Mouse (Mus musculus): Measurements from ENCODE around the gene Plekho2.

Plekho2 gene

DNA sequence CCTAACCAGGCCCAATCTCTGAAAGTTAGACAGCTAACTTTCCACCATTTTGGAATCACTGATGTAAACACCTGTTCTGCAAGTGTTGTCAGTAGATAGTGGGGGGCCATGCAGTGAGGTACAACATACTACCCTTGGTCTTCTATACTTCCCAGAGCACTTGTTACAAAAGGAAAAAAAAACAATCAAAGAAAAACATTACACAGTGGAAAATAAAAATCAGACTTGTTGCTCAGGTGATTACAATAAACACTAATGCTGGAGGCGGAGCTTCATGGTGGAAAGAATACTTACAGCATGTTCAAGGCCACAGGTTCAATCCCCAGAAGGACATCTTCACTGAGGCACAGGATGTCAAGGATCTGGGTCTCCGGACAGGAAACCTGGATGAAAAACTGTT is 27.1 kb downstream of the Plekho2 start:
- no peak for DNase-seq

DNA sequence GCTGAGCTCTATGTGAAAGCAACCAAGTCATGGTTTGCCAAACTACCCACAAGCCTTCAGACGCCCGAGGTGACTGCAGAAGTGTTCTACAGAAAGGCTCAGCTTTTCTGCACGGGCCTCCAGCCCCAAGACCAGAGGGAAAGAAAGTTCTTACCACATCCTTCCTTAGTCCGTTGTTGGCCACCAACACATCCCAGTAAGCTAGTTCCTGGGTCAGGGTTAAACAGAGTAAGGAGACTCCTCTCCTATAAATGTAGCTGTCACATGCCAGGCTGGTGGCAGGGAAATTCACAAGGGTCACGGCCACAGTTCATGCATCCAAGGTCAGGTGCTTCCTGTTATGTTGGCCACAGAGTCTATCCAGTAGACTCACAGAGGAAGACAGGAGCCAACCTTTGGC is 27.7 kb downstream of the Plekho2 start:
- DNase-seq: peak; percentile 37 to 52

DNA sequence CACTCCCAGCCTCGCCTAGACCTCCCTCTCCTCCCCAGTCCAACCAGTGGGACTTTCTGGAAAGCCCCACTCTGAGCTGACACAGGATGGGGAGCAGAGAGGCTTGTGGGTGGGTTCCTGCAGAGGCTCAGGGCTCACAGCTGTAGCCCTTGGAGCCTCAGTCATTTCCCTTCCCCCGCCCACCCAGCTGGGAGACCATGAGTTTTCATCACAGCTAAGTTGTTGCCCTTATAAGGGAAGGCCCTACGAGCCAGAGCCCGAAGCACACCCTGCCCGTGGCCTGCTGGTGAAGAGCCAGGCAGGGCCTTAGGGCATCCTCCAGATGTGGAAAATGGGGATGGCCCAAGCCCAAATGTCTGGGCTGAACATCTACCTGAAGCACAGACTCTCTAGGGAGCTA is 28.8 kb downstream of the Plekho2 start:
- peak; percentile 82 to 89 for DNase-seq

DNA sequence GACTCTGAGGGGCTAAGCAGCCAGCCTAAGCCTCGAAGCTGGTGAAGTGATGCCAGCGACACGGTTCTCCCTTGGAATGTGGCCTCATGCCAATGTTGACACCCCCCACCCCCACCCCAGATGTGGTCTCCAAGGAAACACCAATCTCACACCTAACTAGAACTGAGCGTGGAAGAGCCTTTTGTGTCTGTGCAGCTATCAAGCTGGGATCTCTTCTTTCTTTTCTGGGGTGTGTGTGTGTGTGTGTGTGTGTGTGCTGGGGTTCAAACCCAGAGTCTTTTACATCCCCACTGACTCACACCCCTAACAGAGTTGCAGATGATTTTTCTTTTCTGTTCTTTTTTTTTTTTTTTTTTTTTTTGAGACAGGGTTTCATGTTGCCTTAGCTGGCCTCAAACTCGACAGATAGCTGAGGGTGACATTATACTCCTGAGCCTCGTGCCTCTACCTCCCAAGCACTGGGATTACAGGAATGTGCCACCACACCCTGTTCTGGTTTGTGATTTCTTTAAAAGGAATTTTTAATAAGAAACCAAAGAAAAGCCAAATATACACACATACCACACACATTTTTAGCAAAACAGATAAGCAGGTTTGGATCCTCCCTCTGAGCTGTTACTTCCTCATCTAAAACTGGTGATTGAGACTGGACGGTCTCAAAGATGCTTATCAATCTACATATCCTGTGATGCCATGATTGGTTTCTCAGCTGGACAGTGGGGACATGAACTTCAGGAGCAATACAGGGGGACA is 29.6 kb downstream of the Plekho2 start:
- no peak for DNase-seq

DNA sequence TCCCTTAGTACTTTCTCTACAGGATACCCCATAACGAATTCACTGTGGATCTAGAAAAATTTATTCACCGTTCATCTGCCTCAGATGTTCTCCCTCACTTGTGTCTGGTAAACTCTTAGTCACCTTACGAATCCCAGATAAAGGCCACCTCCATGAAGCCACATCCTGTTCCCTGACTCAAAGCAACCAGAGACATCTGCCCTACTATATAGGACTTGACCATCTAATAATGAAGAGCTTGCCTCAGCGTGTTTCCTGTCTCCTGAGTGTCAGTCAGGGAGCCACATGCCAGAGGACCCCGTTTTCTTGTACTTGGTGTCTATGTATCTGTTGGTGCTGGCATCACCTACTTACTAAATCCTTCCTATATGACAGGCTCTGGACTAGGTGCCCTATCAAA is 30.2 kb downstream of the Plekho2 start:
- no peak for DNase-seq

DNA sequence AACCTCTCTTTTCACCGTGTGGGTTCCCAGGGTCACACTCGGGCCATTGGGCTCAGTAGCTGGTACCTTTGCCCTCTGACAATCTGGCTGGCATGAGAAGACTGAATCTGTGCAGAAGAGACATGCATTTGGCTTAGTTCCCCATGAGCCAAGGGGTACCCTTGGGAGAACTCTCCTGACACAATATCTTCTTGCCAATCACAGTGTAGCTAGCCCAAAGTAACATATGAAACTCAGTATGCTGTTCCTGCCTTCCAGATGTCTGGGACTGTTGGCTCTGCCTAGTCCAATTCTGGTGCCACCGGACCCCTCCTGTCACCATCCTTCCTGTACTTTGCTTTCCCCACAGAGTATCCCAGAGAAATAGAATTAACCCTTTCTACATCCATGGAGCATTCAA is 30.7 kb downstream of the Plekho2 start:
- DNase-seq: no peak

DNA sequence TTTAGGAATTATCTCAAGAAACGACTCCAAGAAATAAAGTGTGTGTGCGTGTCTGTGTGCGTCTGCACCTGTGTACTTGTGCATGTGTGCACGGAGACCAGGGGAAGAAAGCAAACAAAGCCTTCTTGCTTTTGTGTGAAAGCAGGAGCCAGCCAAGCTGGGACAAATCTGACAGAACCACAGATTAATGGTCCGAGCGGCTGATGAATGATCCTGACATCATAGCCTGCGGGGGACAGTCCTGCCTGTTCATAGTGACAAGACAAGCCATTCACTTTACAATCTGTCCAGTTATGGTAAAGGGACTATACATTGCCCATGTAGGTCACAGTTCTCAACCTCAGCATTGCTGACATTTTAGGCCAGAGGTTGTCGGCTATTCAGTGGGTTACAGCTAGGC is 31.5 kb downstream of the Plekho2 start:
- DNase-seq: no peak

DNA sequence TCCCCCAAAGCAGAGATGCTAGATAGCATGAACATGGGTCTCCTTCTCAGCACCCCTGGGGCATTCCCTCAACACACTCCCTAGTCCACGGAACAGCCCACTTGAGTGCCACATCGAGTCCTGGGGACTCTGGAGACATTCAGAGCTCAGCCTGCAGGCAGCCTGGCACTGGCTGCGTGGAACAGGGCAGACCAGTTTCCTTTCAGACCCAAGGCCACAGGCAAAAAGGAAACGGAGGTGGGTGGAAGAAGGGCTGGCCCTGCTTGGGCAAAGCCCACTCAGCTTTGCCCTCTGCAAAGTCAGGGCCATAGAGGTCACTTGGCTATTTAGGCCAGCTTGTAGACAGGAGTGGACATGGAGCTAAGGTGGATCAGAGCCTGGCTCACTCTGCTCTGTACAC is 32.0 kb downstream of the Plekho2 start:
- no peak for DNase-seq

DNA sequence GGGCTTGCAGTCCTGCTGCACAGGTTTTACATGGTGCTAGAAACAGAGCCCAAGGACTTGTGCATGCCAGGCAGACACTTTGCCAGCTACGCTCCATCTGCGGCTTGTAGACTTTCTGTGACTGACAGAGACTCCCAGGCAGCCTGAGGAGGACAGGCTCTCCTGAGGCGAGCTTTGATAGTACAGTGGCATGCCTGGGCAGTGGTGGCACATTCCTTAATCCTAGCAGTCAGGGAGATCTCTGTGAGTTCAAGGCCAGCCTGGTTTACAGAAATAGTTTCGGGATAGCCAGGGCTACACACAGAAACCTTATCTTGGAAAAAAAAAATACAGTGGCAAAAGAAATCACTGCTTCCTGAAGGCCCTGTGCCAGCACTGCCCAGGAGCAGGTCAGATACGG is 32.7 kb downstream of the Plekho2 start:
- no peak for DNase-seq

DNA sequence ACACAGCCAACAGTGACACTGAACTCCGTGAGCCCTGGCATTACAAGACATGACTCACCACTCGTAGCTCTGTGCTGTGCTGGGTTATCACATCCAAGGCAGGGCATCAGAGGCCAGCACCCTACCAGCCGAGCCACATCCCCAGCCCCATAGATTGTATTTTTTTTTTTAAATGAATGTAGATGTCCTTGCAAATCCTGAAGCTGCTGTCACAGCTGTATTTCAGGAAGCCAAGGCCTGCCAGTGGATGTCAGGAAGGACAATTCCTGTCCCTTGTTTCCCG is 33.5 kb downstream of the Plekho2 start:
- no peak for DNase-seq

DNA sequence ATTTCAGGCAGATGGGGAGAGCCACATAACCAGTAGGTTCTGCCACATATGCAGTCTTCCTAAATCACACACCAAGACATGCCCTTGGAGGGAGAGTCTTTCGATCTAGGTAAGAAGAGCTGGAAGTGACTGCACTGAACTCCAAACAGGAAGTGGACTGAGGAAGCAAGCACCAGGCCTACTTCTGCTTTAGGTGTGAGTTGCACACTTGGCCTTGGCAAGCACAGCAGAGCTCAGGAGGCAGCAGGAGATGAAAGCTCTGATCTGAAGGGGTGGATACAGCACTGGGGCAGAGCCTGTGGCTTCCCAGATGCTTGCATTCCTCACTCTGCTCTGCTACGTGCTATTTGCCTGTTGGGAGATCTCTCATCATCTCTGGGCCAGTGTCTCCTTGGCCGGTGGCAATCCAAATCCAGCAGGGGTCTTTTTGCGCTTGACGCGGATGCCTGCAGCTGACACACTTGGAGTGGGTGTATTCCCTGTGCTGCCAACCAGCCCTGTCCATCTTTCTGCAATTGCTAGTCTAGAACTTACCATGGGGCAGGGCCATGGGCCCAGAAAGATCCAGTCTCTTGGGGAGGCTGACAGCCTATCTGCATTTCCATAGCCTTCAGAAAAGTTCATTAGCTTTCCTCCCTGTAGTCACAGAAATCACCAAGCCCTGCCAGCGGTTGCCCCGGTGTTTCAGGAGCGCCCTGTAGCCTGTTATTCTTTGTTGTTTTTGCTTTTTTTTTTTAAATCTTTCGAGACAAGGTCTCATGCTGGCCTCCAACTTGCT is 34.0 kb downstream of the Plekho2 start:
- no peak for DNase-seq

DNA sequence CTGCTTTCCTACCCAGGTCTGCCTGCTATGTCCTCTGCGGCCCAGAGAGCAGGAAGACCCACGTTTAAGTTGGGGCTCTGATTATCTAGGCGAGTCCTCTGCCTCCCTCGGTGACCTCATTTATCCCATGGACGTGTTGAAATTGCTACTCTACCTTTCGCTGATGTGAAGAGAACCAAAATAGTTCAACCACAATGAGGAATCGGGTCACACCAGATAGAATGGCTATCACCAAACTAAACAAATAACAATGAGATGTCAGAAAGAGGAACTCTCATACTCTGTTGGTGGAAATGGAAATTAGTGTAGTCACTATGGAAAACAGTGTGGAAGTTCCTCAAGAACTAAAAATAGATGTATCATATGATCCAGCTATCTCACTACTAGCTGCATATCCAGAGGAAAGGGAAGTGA is 37.7 kb downstream of the Plekho2 start:
- DNase-seq: no peak

DNA sequence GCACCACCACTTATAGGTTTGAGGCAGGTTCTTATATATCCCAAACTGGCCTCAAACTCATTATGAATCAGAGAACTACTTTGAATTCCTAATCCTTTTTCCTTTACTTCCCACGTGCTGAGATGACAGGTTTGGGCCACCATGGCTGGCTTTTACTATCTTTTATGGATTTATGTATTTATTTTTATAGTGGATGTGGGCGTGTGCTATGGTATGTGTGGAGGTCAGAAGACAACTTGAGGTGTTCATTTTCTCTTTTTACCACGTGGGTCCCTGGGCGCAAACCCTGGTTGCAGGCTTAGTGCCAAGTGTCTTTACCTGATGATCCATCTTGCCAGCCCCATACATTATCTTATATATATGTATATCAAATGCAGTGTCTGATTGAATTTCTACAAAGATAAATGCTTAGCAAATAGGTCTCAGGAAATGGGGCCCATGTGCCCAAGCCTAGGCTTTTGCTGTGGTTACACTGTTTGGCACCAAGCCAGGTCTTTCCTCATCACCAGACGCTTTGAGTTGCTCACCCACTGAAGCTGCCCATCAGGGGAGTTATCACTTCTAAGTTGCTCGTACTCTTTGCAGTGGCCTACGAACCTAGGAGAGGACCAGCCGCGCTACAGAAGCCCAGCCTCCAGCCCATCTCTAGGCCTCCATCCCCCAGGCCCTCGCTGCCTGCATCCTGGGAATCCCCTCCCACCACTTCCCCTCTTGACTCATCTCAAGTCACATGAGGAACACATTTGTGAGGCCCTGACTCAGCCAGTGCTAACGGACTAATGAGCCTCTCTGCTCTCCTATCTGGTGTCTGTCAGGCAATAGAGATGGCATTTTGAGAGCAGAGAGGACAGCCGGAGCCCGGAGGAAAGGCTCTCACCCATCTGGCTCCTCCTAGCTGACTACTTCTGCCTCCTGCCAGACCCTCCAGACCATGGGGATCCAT is 38.4 kb downstream of the Plekho2 start:
- peak; percentile 55 to 62 for DNase-seq

DNA sequence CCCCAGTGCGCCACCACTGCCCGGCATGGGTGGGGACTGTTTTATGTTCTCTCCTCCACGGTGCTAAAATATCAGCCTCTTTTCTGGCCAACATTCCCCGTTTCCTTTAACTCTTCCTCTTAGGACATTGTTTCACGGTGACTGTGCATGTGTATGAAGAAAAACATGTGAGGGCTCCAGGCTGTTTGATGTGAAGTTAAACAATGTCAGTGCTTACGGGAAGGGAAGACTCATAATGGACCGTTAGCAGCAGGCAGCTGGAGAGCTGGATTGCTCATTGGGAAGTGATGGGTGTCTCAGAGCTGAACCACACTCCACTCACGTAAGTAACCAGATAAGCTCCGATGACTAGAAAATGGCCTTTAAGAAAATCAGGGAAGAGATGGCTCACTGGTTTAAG is 40.1 kb downstream of the Plekho2 start:
- no peak for DNase-seq

DNA sequence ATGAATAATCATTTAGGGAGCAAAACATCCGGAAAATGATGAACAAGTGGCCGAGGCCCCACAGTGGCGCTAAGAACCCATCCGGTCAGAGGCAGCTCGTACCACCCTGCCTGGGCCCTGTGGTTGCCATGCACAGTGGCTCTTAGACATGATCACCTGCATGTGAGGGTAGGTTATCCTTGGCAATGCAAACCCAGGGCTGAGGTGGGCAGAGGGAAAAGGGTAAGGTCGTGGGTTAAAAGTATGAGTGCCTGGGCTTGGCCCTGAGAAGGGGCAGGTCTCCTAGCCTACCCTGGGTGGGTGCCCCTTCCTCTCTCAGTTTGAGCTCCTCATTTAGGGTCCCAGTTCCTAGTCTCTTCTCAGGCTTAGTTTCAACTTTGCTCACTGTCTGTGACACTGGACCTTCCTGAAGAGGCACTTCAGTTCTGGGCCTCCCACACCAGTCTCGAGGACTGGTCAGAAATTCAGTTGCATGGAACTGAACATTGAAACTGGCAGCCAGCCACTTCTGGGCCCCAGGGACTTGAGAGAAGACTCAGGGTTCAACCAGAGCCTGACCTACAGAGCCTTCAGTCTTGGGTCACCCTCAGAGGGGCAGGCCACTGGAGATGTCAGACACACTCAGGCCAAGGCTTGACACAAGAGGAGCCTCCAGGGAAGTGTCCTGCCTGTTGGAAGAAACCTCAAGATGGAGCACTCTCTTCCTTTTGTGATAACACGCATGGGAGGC is 41.8 kb downstream of the Plekho2 start:
- DNase-seq: no peak

DNA sequence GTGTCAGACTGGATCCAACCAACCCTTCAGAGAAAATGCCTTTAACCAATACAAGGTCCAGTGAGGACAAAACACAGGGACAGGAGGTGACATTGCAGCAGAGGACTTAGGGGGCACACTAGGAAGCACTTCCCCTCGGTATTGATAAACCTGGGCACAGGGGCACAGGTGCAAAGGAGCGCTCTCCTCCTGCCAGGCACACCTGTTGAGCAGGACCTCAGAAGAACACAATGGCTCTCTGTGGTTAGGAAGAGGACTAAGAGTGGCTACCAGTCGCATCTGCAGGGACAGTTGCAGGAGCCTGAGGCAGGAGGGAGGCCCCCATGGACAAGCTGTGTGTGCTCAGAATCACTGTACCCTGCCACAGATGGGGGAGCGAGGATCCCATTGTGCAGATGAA is 43.3 kb downstream of the Plekho2 start:
- DNase-seq: peak in 1 of 2 experiments; percentile 20

DNA sequence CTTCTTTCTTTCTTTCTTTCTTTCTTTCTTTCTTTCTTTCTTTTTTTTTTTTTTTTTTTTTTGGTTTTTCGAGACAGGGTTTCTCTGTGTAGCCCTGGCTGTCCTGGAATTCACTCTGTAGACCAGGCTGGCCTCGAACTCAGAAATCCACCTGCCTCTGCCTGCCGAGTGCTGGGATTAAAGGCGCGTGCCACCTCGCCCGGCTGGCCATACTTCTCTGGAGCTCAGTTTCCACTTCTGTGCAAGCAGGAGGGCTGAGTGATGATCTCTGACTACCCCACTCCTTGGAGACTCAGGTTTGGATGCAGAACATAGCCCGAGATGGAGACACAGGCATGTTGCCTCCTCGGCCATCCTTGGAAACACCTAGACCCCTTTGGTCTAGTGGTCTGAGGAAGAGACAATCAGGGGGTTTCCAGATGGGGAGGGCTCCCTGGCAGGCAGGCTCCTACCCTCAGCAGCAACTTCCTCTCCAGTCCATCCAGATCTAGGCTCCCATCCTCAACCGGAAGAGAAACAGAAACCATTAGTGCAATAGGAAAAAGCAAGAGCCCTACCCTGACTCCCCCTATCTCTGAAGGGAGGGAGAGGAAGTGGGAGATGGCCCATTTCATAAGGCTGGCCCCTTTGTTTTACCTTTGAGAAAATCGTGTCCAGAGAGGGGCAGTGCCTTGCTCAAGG is 43.9 kb downstream of the Plekho2 start:
- DNase-seq: peak; percentile 32 to 40

DNA sequence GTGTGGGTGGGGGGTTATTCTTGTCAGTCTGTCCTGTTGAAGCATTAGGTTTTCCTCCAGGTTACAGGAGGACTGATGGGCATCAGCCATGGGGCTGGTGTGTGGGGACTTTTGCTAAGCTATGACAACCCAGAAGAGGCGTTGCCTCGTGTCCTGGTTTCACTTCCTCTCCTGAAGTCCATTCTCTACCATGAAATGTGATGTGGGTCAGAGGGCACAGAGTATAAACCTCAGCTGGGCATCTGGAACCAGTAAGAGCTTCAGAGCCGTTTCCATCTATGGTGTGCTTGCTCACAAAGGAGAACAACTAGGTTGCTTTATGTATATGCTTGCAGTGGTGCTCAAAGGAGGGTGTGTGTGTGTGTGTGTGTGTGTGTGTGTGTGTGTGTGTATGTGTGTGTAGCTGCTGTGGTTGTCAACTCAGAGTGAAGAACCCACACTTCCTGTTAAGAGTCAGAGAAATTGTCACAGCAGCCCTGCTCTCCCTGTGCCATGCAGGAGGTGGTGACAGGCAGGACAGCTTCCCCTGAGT is 44.6 kb downstream of the Plekho2 start:
- DNase-seq: peak; percentile 67 to 75

DNA sequence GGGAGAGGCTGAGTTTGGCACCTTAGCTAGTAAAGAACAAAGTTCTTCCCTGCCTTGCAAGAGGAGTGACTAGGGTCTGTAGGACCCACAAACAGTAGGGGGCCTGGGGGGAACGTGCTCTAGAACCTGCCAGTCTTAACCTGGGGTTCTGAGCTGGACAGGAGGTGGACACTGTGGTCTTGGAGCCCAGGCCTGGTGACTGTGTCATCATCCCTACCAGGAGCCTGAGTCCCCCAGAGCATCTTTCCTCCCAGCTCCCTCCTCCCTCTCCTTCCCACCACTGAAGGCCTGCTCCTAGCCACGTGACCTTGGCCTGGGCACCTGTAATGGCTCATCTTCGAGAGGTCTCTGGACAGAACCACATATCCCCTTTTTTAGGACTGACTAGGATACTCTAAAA is 45.7 kb downstream of the Plekho2 start:
- DNase-seq: no peak

DNA sequence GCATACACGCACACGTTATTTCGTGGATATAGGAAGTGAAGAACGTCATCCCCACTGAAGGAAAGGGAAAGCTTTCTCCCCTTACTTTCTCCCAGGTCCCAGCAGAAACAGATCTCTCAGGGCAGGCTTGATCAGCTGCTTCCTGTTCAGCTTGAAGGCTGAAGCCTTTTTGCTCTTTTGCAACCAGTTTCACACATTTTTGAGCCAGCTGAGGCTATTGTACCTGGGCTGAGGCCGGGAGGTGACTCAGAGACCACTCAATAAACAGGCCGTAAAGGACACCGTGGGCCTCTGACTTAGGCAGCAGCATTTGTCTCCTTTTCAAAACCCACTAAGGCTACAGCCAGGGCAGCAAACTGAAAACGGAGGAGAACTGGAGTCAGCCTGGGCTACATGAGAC is 46.9 kb downstream of the Plekho2 start:
- no peak for DNase-seq

DNA sequence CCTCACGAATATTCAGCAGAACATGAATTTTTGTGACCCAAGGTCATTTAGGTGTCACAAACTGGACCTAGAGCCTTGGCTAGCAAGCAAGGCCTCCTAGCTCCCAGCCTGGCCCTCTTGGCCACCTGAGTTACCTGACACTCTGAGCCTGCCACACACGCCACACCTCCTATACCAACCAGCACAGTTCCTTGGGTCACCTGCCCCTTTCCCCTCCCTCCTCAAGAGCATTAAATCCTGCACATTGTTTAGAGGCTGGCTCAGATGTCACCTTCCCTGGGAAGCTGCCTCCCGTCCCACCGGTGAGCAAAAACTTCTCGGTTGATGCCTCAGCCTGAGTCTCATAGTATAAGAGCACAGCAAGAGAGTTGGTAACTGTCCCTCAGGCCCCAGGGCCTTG is 48.6 kb downstream of the Plekho2 start:
- no peak for DNase-seq

DNA sequence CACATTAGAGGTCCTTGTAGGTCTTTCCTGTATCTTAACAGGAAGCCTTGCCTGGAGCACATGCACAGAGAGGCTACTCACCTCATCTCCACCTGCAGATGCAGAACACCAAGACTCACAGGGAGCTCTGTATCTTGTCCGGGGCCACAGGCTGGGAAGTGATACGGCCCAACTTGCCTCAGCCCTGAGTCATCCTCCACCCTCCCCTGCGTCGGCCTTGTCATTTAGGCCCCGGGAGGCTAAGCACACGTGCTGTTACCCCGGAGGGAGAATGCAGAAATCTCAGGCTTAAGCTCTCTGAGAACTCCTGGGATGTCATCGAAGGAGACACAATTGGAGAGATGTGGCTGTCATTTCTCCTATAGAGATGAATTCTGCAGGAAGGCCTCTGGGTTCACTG is 50.2 kb downstream of the Plekho2 start:
- no peak for DNase-seq

Data from thymus, postnatal 36 days (tissue).